Comparison of ENCODE assay signal across 29 mouse cellular contexts in genomic region chr8:95016684-95017083, GRCm38 (mm10). TPM values are rescaled to one million over a fixed set of nuclear protein-coding genes. Genes with fewer than 3 reads are reported as not detected.
DNase-seq lines count a peak whose midpoint lies in the region; ATAC-seq lines count a peak whose summit lies in the region.
"Had no signal": no experiment of that assay in that cellular context is flagged by ENCODE, and none has a peak within 500 bp of the region (broad histone marks: within the 10 kb centered on the region; RNA-seq: fewer than 3 reads in every experiment).

No protein-coding gene starts in this region.

- H3K4me1 ChIP-seq in hindbrain, embryonic 10.5 days (replicated peaks) = peaks cover 27% of the 10 kb centered on the region
- no peaks in the 10 kb centered on the region; the same call in 1 of the 2 replicates for H3K4me1 ChIP-seq in hindbrain, embryonic 14.5 days (replicated peaks; ENCODE audit: control insufficient read depth, insufficient read depth, low read length)
- H3K4me1 ChIP-seq in neural tube, embryonic 12.5 days = 0 out of 2 replicates have a peak, but pooled peaks cover 4% of the 10 kb centered on the region
- H3K4me1 ChIP-seq in midbrain, embryonic 16.5 days (ENCODE audit: control insufficient read depth, insufficient read depth, low read length) = no peaks in the 10 kb centered on the region
- H3K4me1 ChIP-seq: embryonic facial prominence, embryonic 15.5 days; kidney, embryonic 15.5 days had no signal

- no peak overlapping the region for H3K9ac ChIP-seq in hindbrain, embryonic 14.5 days
- H3K9ac ChIP-seq in neural tube, embryonic 12.5 days = no peak overlapping the region
- H3K9ac ChIP-seq in midbrain, embryonic 16.5 days (ENCODE audit: low read depth, low read length) = no peak overlapping the region
- H3K9ac ChIP-seq: embryonic facial prominence, embryonic 15.5 days; heart, embryonic 12.5 days; kidney, embryonic 15.5 days; limb, embryonic 15.5 days; liver, embryonic 15.5 days had no signal

- 53% methylated on average over 4 of the region's 4 CpGs for WGBS in hindbrain, embryonic 10.5 days
- WGBS in hindbrain, embryonic 14.5 days = 26% methylated on average over 4 of the region's 4 CpGs
- 74% methylated on average over 4 of the region's 4 CpGs for WGBS in neural tube, embryonic 12.5 days
- WGBS in midbrain, embryonic 16.5 days = 57% methylated on average over 4 of the region's 4 CpGs

- no peak for DNase-seq in hindbrain, embryonic 10.5 days (ENCODE audit: low spot score)
- no peak for DNase-seq in hindbrain, embryonic 14.5 days (ENCODE audit: low spot score)
- no peak for DNase-seq in neural tube, embryonic 10.5 days (ENCODE audit: extremely low spot score, low spot score)
- no peak for DNase-seq in thymus, postnatal 10 days (ENCODE audit: low spot score in 2 of 2)
- no peak for DNase-seq in cerebellum, adult 11-12 months
- DNase-seq: adrenal gland, postnatal 36 days; cerebellum, adult 9-11 months; gastrocnemius, postnatal 14 days; heart, adult 18-20 months; heart, postnatal 10 days; kidney, adult 11 months; right cerebral cortex, adult 18-20 months; right cerebral cortex, postnatal 4 days; thymus, postnatal 36 days had no signal

- no peaks in the 10 kb centered on the region for H3K27me3 ChIP-seq in hindbrain, embryonic 10.5 days (ENCODE audit: insufficient read depth, poor library complexity, severe bottlenecking)
- no peaks in the 10 kb centered on the region for H3K27me3 ChIP-seq in hindbrain, embryonic 14.5 days (ENCODE audit: control insufficient read depth, insufficient read depth, low read length)
- H3K27me3 ChIP-seq in neural tube, embryonic 12.5 days (replicated peaks) = no peaks in the 10 kb centered on the region
- H3K27me3 ChIP-seq in midbrain, embryonic 16.5 days (ENCODE audit: control insufficient read depth, insufficient read depth, low read depth, low read length) = no peaks in the 10 kb centered on the region
- H3K27me3 ChIP-seq: embryonic facial prominence, embryonic 15.5 days; heart, embryonic 12.5 days; kidney, embryonic 15.5 days; limb, embryonic 15.5 days; Patski had no signal

- H3K9me3 ChIP-seq in hindbrain, embryonic 10.5 days = no peaks in the 10 kb centered on the region
- H3K9me3 ChIP-seq in hindbrain, embryonic 14.5 days (ENCODE audit: control insufficient read depth, low read length) = no peaks in the 10 kb centered on the region
- H3K9me3 ChIP-seq in neural tube, embryonic 12.5 days = no peaks in the 10 kb centered on the region
- H3K9me3 ChIP-seq in midbrain, embryonic 16.5 days (replicated peaks; ENCODE audit: control insufficient read depth, low read length, poor library complexity, severe bottlenecking) = no peaks in the 10 kb centered on the region
- H3K9me3 ChIP-seq: embryonic facial prominence, embryonic 15.5 days; G1E; heart, embryonic 12.5 days; kidney, embryonic 15.5 days; limb, embryonic 15.5 days; liver, embryonic 15.5 days had no signal

- H3K27ac ChIP-seq in hindbrain, embryonic 10.5 days = peak overlapping the region; percentile 12; the same call in 1 of the 2 replicates
- no peak overlapping the region for H3K27ac ChIP-seq in hindbrain, embryonic 14.5 days
- H3K27ac ChIP-seq in neural tube, embryonic 12.5 days = no peak overlapping the region
- no peak overlapping the region for H3K27ac ChIP-seq in midbrain, embryonic 16.5 days (ENCODE audit: low read length)
- H3K27ac ChIP-seq: embryonic facial prominence, embryonic 15.5 days; kidney, embryonic 15.5 days; left cerebral cortex, adult 2 months; limb, embryonic 15.5 days; liver, embryonic 15.5 days; macrophage had no signal

- H3K4me3 ChIP-seq in hindbrain, embryonic 10.5 days = no peak overlapping the region
- H3K4me3 ChIP-seq in hindbrain, embryonic 14.5 days (replicated peaks; ENCODE audit: low read length) = no peak overlapping the region
- H3K4me3 ChIP-seq in neural tube, embryonic 12.5 days = no peak overlapping the region
- no peak overlapping the region for H3K4me3 ChIP-seq in midbrain, embryonic 16.5 days (ENCODE audit: low read depth, low read length)
- H3K4me3 ChIP-seq: embryonic facial prominence, embryonic 15.5 days; heart, embryonic 12.5 days; kidney, embryonic 15.5 days; left cerebral cortex, adult 2 months; limb, embryonic 15.5 days; liver, embryonic 15.5 days had no signal

- H3K4me2 ChIP-seq in hindbrain, embryonic 14.5 days (replicated peaks) = no peak overlapping the region
- no peak overlapping the region for H3K4me2 ChIP-seq in neural tube, embryonic 12.5 days (replicated peaks)
- H3K4me2 ChIP-seq in midbrain, embryonic 16.5 days (ENCODE audit: low read length) = no peak overlapping the region
- H3K4me2 ChIP-seq: embryonic facial prominence, embryonic 15.5 days; heart, embryonic 12.5 days; kidney, embryonic 15.5 days; limb, embryonic 15.5 days; liver, embryonic 15.5 days had no signal

- peaks cover 44% of the 10 kb centered on the region for H3K36me3 ChIP-seq in hindbrain, embryonic 10.5 days
- H3K36me3 ChIP-seq in hindbrain, embryonic 14.5 days (replicated peaks; ENCODE audit: control insufficient read depth, insufficient read depth) = peaks cover 39% of the 10 kb centered on the region
- H3K36me3 ChIP-seq in neural tube, embryonic 12.5 days = peaks cover 33% of the 10 kb centered on the region
- peaks cover 17% of the 10 kb centered on the region for H3K36me3 ChIP-seq in midbrain, embryonic 16.5 days (ENCODE audit: control insufficient read depth, insufficient read depth, low read length)
- H3K36me3 ChIP-seq: embryonic facial prominence, embryonic 15.5 days; heart, embryonic 12.5 days had no signal

- no peak for ATAC-seq in hindbrain, embryonic 14.5 days (ENCODE audit: low FRiP score)
- ATAC-seq in neural tube, embryonic 12.5 days (ENCODE audit: low FRiP score, low read depth) = 0 out of 2 replicates have a peak, but pooled peaks have one; percentile 15
- peak; percentile 22; the same call in 1 of the 2 replicates for ATAC-seq in midbrain, embryonic 16.5 days
- ATAC-seq: forebrain, embryonic 16.5 days; Patski had no signal

RNA-seq across cellular contexts. Expression of gene Adgrg3, which starts 0.8 kb away (rescaled TPM):
- polyA plus RNA-seq in hindbrain, embryonic 10.5 days (2016; fragmentation: Nextera tagmentation; extraction: Ambion mirVana) = 3.2 and 3.5 TPM in 2 replicates
- polyA plus RNA-seq in hindbrain, embryonic 14.5 days (2014; fragmentation: Nextera tagmentation; extraction: Ambion mirVana) = 1.1 and 1.2 TPM in 2 replicates
- polyA plus RNA-seq in neural tube, embryonic 12.5 days (2016; fragmentation: Nextera tagmentation; extraction: Ambion mirVana) = 2.4 and 2.6 TPM in 2 replicates
- polyA plus RNA-seq in midbrain, embryonic 16.5 days (2015; fragmentation: Nextera tagmentation; extraction: Ambion mirVana) = 0.56 and 0.64 TPM in 2 replicates

RNA-seq across cellular contexts. Expression of gene Drc7, which starts 38.2 kb away (rescaled TPM):
- 0.68 and 0.88 TPM in 2 replicates for polyA plus RNA-seq in hindbrain, embryonic 10.5 days (2016; fragmentation: Nextera tagmentation; extraction: Ambion mirVana)
- 1.8 and 2.3 TPM in 2 replicates for polyA plus RNA-seq in hindbrain, embryonic 14.5 days (2014; fragmentation: Nextera tagmentation; extraction: Ambion mirVana)
- 0.09 and 0.13 TPM in 2 replicates for polyA plus RNA-seq in neural tube, embryonic 12.5 days (2016; fragmentation: Nextera tagmentation; extraction: Ambion mirVana)
- 2.4 and 2.5 TPM in 2 replicates for polyA plus RNA-seq in midbrain, embryonic 16.5 days (2015; fragmentation: Nextera tagmentation; extraction: Ambion mirVana)
- polyA plus RNA-seq: G1E; heart, embryonic 12.5 days; kidney, embryonic 15.5 days; large intestine, adult 2 months; macrophage; neural tube, embryonic 11.5 days; stomach, embryonic 14.5 days had no signal

RNA-seq across cellular contexts. Expression of gene Adgrg1, which starts 42.1 kb away (rescaled TPM):
- polyA plus RNA-seq in hindbrain, embryonic 10.5 days (2016; fragmentation: Nextera tagmentation; extraction: Ambion mirVana) = 101 and 186 TPM in 2 replicates
- polyA plus RNA-seq in hindbrain, embryonic 14.5 days (2014; fragmentation: Nextera tagmentation; extraction: Ambion mirVana) = 115 and 123 TPM in 2 replicates
- polyA plus RNA-seq in neural tube, embryonic 12.5 days (2016; fragmentation: Nextera tagmentation; extraction: Ambion mirVana) = 177 and 208 TPM in 2 replicates
- 147 and 153 TPM in 2 replicates for polyA plus RNA-seq in midbrain, embryonic 16.5 days (2015; fragmentation: Nextera tagmentation; extraction: Ambion mirVana)
